In genomic region chr6:136660831-136661705, GRCm38 (mm10) we compare ENCODE assay signal across 8 mouse cellular contexts. TPM values are rescaled to one million over a fixed set of nuclear protein-coding genes. Genes with fewer than 3 reads are reported as not detected.
A peak's percentile ranks its signal among the peaks of the same experiment; 100 is the strongest.
DNase-seq lines count a peak whose midpoint lies in the region; ATAC-seq and TF ChIP-seq lines count a peak whose summit lies in the region.

No protein-coding gene starts in this region.

- no peaks in the 10 kb centered on the region for H3K36me3 ChIP-seq in heart, adult 2 months (ENCODE audit: control insufficient read depth, insufficient read depth, low read length)
- H3K36me3 ChIP-seq in liver, embryonic 15.5 days (replicated peaks), result no peaks in the 10 kb centered on the region

- peak overlapping the region; percentile 59 for H3K9ac ChIP-seq in heart, adult 2 months (ENCODE audit: low read depth, low read length)
- peak overlapping the region; percentile 44; the same call in 1 of the 2 replicates for H3K9ac ChIP-seq in liver, embryonic 15.5 days

- no peak for TF ChIP-seq EP300 in heart, adult 2 months (IDR thresholded peaks at IDR 0.05; ENCODE audit: insufficient read depth, low read depth, low read length)

- peak overlapping the region; percentile 65 for H3K4me2 ChIP-seq in liver, embryonic 15.5 days

- intact Hi-C loops in heart, adult 2 months (cut with DNase I), result no loop called here

- ATAC-seq in liver, embryonic 15.5 days (ENCODE audit: insufficient read depth), result 0 out of 2 replicates have a peak, but pooled peaks have one; percentile 22

- H3K4me3 ChIP-seq in heart, adult 2 months, result peak overlapping the region; percentile 42
- peak overlapping the region; percentile 47 for H3K4me3 ChIP-seq in liver, embryonic 15.5 days (replicated peaks)

- peaks cover 5% of the 10 kb centered on the region for H3K27me3 ChIP-seq in heart, adult 2 months (ENCODE audit: control insufficient read depth, insufficient read depth, low read length)
- H3K27me3 ChIP-seq in liver, embryonic 15.5 days, result peaks cover 37% of the 10 kb centered on the region

- DNase-seq in heart, adult 2 months, result no peak
- no peak for DNase-seq in heart, adult 8-10 months (ENCODE audit: low spot score)
- DNase-seq in urinary bladder, adult 2 months (ENCODE audit: low spot score), result peak; percentile 32
- DNase-seq in urinary bladder, postnatal 14 days (ENCODE audit: low spot score), result no peak
- no peak for DNase-seq in left cerebral cortex, adult 9 months (ENCODE audit: low spot score in 2 of 2)
- DNase-seq in gastrocnemius, adult 18-20 months (ENCODE audit: low spot score), result no peak
- no peak for DNase-seq in kidney, adult 18-20 months

- WGBS in heart, adult 2 months, result 15% methylated on average over 34 of the region's 34 CpGs
- 18% methylated on average over 34 of the region's 34 CpGs for WGBS in liver, embryonic 15.5 days (ENCODE audit: insufficient replicate concordance)

- H3K4me1 ChIP-seq in heart, adult 2 months (ENCODE audit: control insufficient read depth, insufficient read depth, low read length), result no peaks in the 10 kb centered on the region; the same call in 1 of the 2 replicates
- H3K4me1 ChIP-seq in liver, embryonic 15.5 days (replicated peaks), result peaks cover 4% of the 10 kb centered on the region; the same call in 1 of the 2 replicates

- TF ChIP-seq POLR2A in heart, adult 2 months (IDR thresholded peaks at IDR 0.05; ENCODE audit: insufficient read depth, low read depth, low read length), result no peak

- no peak for TF ChIP-seq CTCF in heart, adult 2 months (IDR thresholded peaks at IDR 0.05)

- H3K9me3 ChIP-seq in liver, embryonic 15.5 days (replicated peaks), result no peaks in the 10 kb centered on the region

- no peaks in the 10 kb centered on the region for H3K79me2 ChIP-seq in heart, adult 2 months (replicated peaks; ENCODE audit: control insufficient read depth, insufficient read depth, low read length)

- peak overlapping the region; percentile 72 for H3K27ac ChIP-seq in heart, adult 2 months
- H3K27ac ChIP-seq in liver, embryonic 15.5 days (replicated peaks), result no peak overlapping the region

RNA-seq across cellular contexts. Expression of gene Plbd1, which starts 0.7 kb away (rescaled TPM):
- total RNA-seq in heart, adult 2 months (2021), result 10 to 100 TPM; 48.8 to 53.5 TPM
- 28.4 and 50.7 TPM in 2 replicates for polyA plus RNA-seq in heart, adult 2 months (2012; rRNA removed)
- 10 to 100 TPM; 48.8 to 54.9 (median 52.8) TPM for total RNA-seq in heart, adult 8-10 months (2022)
- 14.3 and 15.9 TPM in 2 replicates for polyA plus RNA-seq in urinary bladder, adult 2 months (2012; rRNA removed)
- 12.1 and 15.0 TPM in 2 replicates for polyA plus RNA-seq in liver, embryonic 15.5 days (2015; fragmentation: Nextera tagmentation; extraction: Ambion mirVana)
- 10 to 100 TPM; 15.1 to 20.8 TPM for total RNA-seq in gastrocnemius, adult 18-20 months (2021)
